Mouse (Mus musculus) brain, embryonic 14.5 days (tissue): ENCODE data around the gene Dapk1. TPM values are rescaled to one million over a fixed set of nuclear protein-coding genes. Genes with fewer than 3 reads are reported as not detected.

ENCODE experiments used
- DNase-seq: peaks from one replicate; pipeline ENCODE4 v3.0.0-alpha.2; 2011; ENCODE audit warnings: low read depth
- CTCF ChIP-seq: fragments of 200-500 bp; IDR thresholded peaks from 2 replicates; pipeline ENCODE4 v1.5.1; 2012; ENCODE audit warnings: inconsistent platforms, mild to moderate bottlenecking, moderate library complexity, borderline replicate concordance; ENCODE audit not compliant: insufficient read depth, insufficient read length; ENCODE audit errors: extremely low read depth
- POLR2A ChIP-seq: fragments of 200-500 bp; IDR thresholded peaks from 2 replicates; pipeline ENCODE4 v1.6.1; 2012; ENCODE audit warnings: mild to moderate bottlenecking, inconsistent platforms, borderline replicate concordance; ENCODE audit not compliant: poor library complexity, insufficient read depth, insufficient read length, severe bottlenecking; ENCODE audit errors: extremely low read depth
- polyA plus RNA-seq: library from polyadenylated mRNA; depleted of rRNA; stranded (reverse); fragments of >200 nt; gene quantifications from 2 replicates; pipeline ENCODE4 v1.2.3, GENCODE M21; 2012; rRNA removed

Gene Dapk1
- polyA plus RNA-seq, 1 experiment = 107 TPM

- TF ChIP-seq CTCF = no peak
- TF ChIP-seq POLR2A = no peak
- DNase-seq = no peak
These were observed 207.9 kb downstream of the Dapk1 start for GRCm38 (mm10) chr13:60809690-60810089.

DNA sequence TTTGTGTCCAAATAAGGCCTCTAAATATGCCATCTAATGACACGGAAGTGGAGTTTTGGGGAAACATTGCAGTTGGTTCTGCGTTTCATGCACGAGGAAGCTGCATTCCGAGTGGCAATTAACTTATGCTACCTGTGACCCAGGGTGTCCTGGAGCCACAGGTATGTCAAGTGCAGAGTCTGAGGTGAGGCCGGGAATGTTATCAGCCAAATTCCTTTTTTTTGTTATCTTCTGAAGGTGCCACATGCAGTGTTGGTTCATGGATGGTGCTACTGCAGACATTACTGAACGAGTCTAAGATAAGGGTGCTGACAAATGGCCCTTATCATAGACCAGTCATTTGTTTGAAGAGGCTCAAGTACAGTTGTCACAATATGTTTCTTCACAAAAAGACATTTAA lies 211.0 kb downstream of the Dapk1 start:
- TF ChIP-seq POLR2A (no peak), CTCF (no peak)
- no peak for DNase-seq

Other genes starting within 250 kb of the Dapk1 start
- gene BC051665, start 184.4 kb downstream of the Dapk1 start, polyA plus RNA-seq = not detected in 2 replicates
- not detected in 2 replicates for gene Ctsll3, start 200.9 kb downstream of the Dapk1 start, polyA plus RNA-seq